Mouse (Mus musculus): ENCODE results near the gene R3hcc1l.

Gene R3hcc1l

GRCm38 (mm10) chr19:42582811-42583370, 64.3 kb downstream of the R3hcc1l start:
- no peak overlapping the region for H3K4me3 ChIP-seq (replicated peaks; ENCODE audit: low read length)
- H3K36me3 ChIP-seq (ENCODE audit: insufficient read depth, low read length) = peaks cover 19% of the 10 kb centered on the region
- TF ChIP-seq NANOG (IDR thresholded peaks at IDR 0.05; ENCODE audit: borderline replicate concordance, low read length) = no peak
- TF ChIP-seq CTCF (conservative IDR thresholded peaks at IDR 0.05; ENCODE audit: low read length) = no peak
- TF ChIP-seq POU5F1 (IDR thresholded peaks at IDR 0.05; ENCODE audit: borderline replicate concordance, low read length) = no peak
- no peaks in the 10 kb centered on the region for H3K27me3 ChIP-seq (ENCODE audit: insufficient read depth, low read length)
- H3K4me1 ChIP-seq (replicated peaks; ENCODE audit: low read depth, low read length) = peaks cover 19% of the 10 kb centered on the region
- no peaks in the 10 kb centered on the region for H3K9me3 ChIP-seq (ENCODE audit: low read length)

DNA sequence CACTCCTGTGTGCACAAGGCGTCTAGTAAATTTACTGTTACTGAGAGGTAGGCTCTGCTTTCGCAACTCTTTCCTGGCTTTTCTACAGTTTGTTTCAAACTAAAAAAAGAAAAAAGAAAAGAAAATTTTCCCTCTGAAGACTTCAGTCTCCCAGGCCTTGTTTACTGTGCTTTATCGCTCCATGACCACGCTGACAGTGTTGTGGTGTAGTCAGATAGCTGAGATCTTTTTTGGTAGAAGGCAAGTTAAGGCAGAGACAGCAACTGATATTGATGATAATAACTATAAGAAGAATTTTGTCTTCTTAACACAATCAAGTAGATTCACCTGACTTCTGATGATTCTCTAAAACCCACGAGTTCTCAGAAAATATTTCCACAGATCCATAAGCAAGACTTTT, 65.1 kb downstream of the R3hcc1l start:
- TF ChIP-seq NANOG (IDR thresholded peaks at IDR 0.05; ENCODE audit: borderline replicate concordance, low read length) = no peak
- TF ChIP-seq CTCF (conservative IDR thresholded peaks at IDR 0.05; ENCODE audit: low read length) = no peak
- no peak for TF ChIP-seq POU5F1 (IDR thresholded peaks at IDR 0.05; ENCODE audit: borderline replicate concordance, low read length)

DNA sequence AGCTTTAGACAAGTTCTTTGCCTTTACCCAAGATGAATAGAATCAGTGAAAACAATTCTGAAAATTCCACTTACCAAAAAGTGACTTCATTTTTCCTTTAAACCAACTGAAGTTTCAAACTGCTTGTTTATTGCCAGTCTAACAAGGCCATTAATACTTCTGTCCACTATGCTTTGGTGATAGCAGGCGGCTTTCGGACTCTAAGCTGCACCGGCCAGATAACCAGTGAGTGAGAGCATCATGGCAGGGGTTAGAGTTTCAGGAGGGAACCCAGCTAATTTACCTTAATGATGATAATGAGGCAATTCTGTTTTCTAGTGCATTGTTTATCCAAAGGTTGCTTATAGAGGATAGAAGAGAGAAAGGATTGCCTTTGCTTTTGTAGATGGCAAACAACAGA, 65.6 kb downstream of the R3hcc1l start:
- Histone ChIP-seq H3K9me3 (ENCODE audit: low read length) (no peaks in the 10 kb centered on the region), H3K36me3 (ENCODE audit: insufficient read depth, low read length) (peaks cover 19% of the 10 kb centered on the region), H3K27me3 (ENCODE audit: insufficient read depth, low read length) (no peaks in the 10 kb centered on the region), H3K4me3 (replicated peaks; ENCODE audit: low read length) (no peak overlapping the region), H3K4me1 (replicated peaks; ENCODE audit: low read depth, low read length) (peaks cover 25% of the 10 kb centered on the region)
- TF ChIP-seq POU5F1 (IDR thresholded peaks at IDR 0.05; ENCODE audit: borderline replicate concordance, low read length) = no peak
- no peak for TF ChIP-seq NANOG (IDR thresholded peaks at IDR 0.05; ENCODE audit: borderline replicate concordance, low read length)
- no peak for TF ChIP-seq CTCF (conservative IDR thresholded peaks at IDR 0.05; ENCODE audit: low read length)

More for the DNA sequence above, 65.1 kb downstream of the R3hcc1l start:
- Histone ChIP-seq H3K9me3 (ENCODE audit: low read length) (no peaks in the 10 kb centered on the region), H3K27me3 (ENCODE audit: insufficient read depth, low read length) (no peaks in the 10 kb centered on the region), H3K4me3 (replicated peaks; ENCODE audit: low read length) (no peak overlapping the region), H3K36me3 (ENCODE audit: insufficient read depth, low read length) (peaks cover 19% of the 10 kb centered on the region), H3K4me1 (replicated peaks; ENCODE audit: low read depth, low read length) (peaks cover 25% of the 10 kb centered on the region)

- Histone ChIP-seq H3K4me3 (replicated peaks; ENCODE audit: low read length) (no peak overlapping the region), H3K9me3 (ENCODE audit: low read length) (no peaks in the 10 kb centered on the region), H3K27me3 (ENCODE audit: insufficient read depth, low read length) (no peaks in the 10 kb centered on the region), H3K36me3 (ENCODE audit: insufficient read depth, low read length) (peaks cover 37% of the 10 kb centered on the region), H3K4me1 (replicated peaks; ENCODE audit: low read depth, low read length) (peaks cover 29% of the 10 kb centered on the region)
- no peak for TF ChIP-seq CTCF (conservative IDR thresholded peaks at IDR 0.05; ENCODE audit: low read length)
- no peak for TF ChIP-seq NANOG (IDR thresholded peaks at IDR 0.05; ENCODE audit: borderline replicate concordance, low read length)
- no peak for TF ChIP-seq POU5F1 (IDR thresholded peaks at IDR 0.05; ENCODE audit: borderline replicate concordance, low read length)
These were observed 69.1 kb downstream of the R3hcc1l start for GRCm38 (mm10) chr19:42587704-42588103.

DNA sequence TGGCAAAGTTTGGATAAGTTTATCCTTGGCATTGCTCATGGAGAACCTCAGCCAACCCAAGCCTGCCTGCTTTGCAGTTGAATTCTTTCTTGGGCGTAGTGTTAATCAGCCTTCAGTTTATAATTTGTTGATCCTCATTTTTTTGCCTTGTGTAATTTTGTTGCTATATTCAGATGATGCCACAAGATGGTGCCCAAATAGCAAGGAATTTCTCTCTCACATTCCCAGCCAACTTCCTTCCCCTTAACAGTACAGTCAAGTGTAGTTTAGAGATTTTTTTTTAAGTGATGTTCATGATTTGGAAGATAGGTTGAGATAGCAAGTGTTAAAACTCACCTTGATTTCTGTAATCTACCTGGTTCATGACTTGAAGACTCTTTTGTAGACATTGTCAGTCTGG, 70.7 kb downstream of the R3hcc1l start:
- TF ChIP-seq NANOG (IDR thresholded peaks at IDR 0.05; ENCODE audit: borderline replicate concordance, low read length) (no peak), CTCF (conservative IDR thresholded peaks at IDR 0.05; ENCODE audit: low read length) (no peak; the same call in 1 of the 2 replicates), POU5F1 (IDR thresholded peaks at IDR 0.05; ENCODE audit: borderline replicate concordance, low read length) (no peak)
- peaks cover 27% of the 10 kb centered on the region for H3K4me1 ChIP-seq (replicated peaks; ENCODE audit: low read depth, low read length)
- H3K27me3 ChIP-seq (ENCODE audit: insufficient read depth, low read length) = no peaks in the 10 kb centered on the region
- H3K9me3 ChIP-seq (ENCODE audit: low read length) = no peaks in the 10 kb centered on the region
- H3K4me3 ChIP-seq (replicated peaks; ENCODE audit: low read length) = no peak overlapping the region
- H3K36me3 ChIP-seq (ENCODE audit: insufficient read depth, low read length) = peaks cover 28% of the 10 kb centered on the region

DNA sequence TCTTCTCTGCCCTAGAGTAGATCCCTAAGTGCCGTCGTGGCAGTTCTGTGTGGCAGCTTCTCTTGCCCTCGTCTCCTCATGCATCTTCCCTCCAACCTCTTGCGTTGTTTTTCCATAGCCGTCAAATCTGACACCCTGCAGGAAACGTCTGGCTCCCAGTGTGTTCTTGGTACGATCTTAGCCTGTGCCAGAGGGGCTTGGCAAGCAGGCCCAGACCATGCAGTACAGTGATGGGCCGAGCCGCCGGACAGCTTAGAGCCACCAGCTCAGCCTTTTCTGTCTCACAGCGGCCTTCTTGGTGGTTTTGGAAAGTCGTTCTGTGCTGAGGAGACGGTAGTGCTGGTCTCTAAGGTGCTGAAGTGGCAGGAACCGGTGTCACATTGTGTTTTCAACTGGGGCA, 73.0 kb downstream of the R3hcc1l start:
- no peaks in the 10 kb centered on the region for H3K27me3 ChIP-seq (ENCODE audit: insufficient read depth, low read length)
- H3K4me3 ChIP-seq (replicated peaks; ENCODE audit: low read length) = no peak overlapping the region
- no peaks in the 10 kb centered on the region for H3K9me3 ChIP-seq (ENCODE audit: low read length)
- H3K4me1 ChIP-seq (replicated peaks; ENCODE audit: low read depth, low read length) = peaks cover 13% of the 10 kb centered on the region
- H3K36me3 ChIP-seq (ENCODE audit: insufficient read depth, low read length) = peaks cover 37% of the 10 kb centered on the region
- TF ChIP-seq CTCF (conservative IDR thresholded peaks at IDR 0.05; ENCODE audit: low read length) = no peak

DNA sequence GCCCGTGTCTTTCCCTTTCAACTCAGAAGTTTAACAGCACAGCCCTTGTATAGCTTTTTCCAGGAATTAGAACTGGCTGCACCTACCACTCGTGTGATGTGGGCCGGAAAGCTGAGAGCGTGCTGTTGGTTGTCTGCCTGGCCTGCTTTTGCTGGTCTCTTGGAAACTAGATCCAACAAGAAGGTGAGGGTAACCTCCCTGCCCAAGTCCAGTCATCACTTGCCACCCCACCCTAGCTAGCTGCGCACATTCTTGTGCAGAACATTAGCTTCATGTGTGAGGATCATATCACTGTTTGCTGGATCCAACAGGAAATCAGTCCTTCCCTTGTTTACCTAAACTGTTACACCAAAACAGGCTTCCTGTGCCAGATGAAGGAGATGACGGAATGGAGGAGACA, 74.9 kb downstream of the R3hcc1l start:
- no peak overlapping the region for H3K4me3 ChIP-seq (replicated peaks; ENCODE audit: low read length)
- H3K36me3 ChIP-seq (ENCODE audit: insufficient read depth, low read length) = peaks cover 37% of the 10 kb centered on the region
- H3K4me1 ChIP-seq (replicated peaks; ENCODE audit: low read depth, low read length) = peaks cover 4% of the 10 kb centered on the region
- TF ChIP-seq CTCF (conservative IDR thresholded peaks at IDR 0.05; ENCODE audit: low read length) = no peak
- TF ChIP-seq POU5F1 (IDR thresholded peaks at IDR 0.05; ENCODE audit: borderline replicate concordance, low read length) = no peak
- TF ChIP-seq NANOG (IDR thresholded peaks at IDR 0.05; ENCODE audit: borderline replicate concordance, low read length) = no peak
- H3K9me3 ChIP-seq (ENCODE audit: low read length) = no peaks in the 10 kb centered on the region
- H3K27me3 ChIP-seq (ENCODE audit: insufficient read depth, low read length) = no peaks in the 10 kb centered on the region

DNA sequence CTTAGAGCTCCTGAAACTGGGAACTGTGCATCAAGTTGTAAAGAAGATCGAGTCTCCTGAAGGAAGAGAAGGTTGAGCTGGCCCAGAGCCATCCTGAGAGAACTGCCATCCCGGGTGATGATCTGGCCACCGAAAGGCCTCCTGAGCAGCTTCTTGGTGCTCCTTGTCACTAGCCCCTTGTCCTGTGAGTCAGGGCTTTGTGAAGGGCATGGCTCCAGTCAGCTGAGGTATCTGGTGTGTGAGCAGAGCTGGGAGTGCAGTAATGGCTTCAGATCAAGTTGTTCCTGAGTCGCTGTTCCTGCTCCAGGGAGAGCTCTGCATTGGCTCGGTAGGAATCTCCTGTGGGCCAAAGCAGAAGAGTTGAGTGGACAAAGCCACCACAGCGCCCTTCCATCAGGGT, 76.5 kb downstream of the R3hcc1l start:
- H3K9me3 ChIP-seq (ENCODE audit: low read length) = no peaks in the 10 kb centered on the region
- H3K4me1 ChIP-seq (replicated peaks; ENCODE audit: low read depth, low read length) = peaks cover 4% of the 10 kb centered on the region; the same call in 1 of the 2 replicates
- TF ChIP-seq CTCF (conservative IDR thresholded peaks at IDR 0.05; ENCODE audit: low read length) (no peak), NANOG (IDR thresholded peaks at IDR 0.05; ENCODE audit: borderline replicate concordance, low read length) (no peak), POU5F1 (IDR thresholded peaks at IDR 0.05; ENCODE audit: borderline replicate concordance, low read length) (no peak)

DNA sequence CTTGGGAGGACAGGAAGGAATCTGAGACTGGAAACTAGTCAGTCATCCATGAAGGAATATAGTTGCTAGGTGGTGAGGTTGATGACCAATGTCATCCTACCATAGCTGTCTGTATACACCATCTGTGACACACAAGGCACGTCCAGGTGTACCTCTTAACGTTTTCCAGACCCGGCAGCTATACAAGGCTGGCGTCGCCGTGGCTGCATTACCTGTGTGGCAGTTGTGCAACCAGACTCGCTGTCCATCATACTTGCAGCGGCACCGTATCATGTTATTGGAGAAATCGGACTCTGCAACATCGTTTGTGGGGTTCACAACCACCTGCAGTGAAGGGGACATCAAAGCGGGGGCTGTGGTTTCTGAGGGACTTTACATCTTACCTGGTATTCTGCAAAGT, 78.7 kb downstream of the R3hcc1l start:
- Histone ChIP-seq H3K27me3 (ENCODE audit: insufficient read depth, low read length) (0 out of 2 replicates have a peak, but pooled peaks cover 2% of the 10 kb centered on the region), H3K4me3 (replicated peaks; ENCODE audit: low read length) (no peak overlapping the region), H3K36me3 (ENCODE audit: insufficient read depth, low read length) (peaks cover 21% of the 10 kb centered on the region), H3K4me1 (replicated peaks; ENCODE audit: low read depth, low read length) (no peaks in the 10 kb centered on the region), H3K9me3 (ENCODE audit: low read length) (no peaks in the 10 kb centered on the region)
- TF ChIP-seq CTCF (conservative IDR thresholded peaks at IDR 0.05; ENCODE audit: low read length) = no peak
- no peak for TF ChIP-seq POU5F1 (IDR thresholded peaks at IDR 0.05; ENCODE audit: borderline replicate concordance, low read length)
- TF ChIP-seq NANOG (IDR thresholded peaks at IDR 0.05; ENCODE audit: borderline replicate concordance, low read length) = no peak

More for the DNA sequence above, 76.5 kb downstream of the R3hcc1l start:
- no peak overlapping the region for H3K4me3 ChIP-seq (replicated peaks; ENCODE audit: low read length)
- peaks cover 37% of the 10 kb centered on the region for H3K36me3 ChIP-seq (ENCODE audit: insufficient read depth, low read length)
- no peaks in the 10 kb centered on the region for H3K27me3 ChIP-seq (ENCODE audit: insufficient read depth, low read length)
